Mouse (Mus musculus) stomach, embryonic 16.5 days (tissue): ENCODE measurements at regions not wholly inside any gene's neighbourhood (a gene's known extent, or its start where the extent isn't known, plus 50 kb on each side); places are given as distances from the start of the nearest gene placed in this dataset.

Experiments used
- ATAC-seq: fragments of 200-750 bp; cut with Nextera tagmentation; 2 replicates; pipeline ENCODE4 v1.8.0; 2017; ENCODE audit warnings: moderate number of reproducible peaks, moderate TSS enrichment; ENCODE audit not compliant: insufficient read depth, low FRiP score
- H3K27ac ChIP-seq: fragments of 300-500 bp; sonication (generic); 2 replicates; pipeline ENCODE4 v1.5.1; 2014; ENCODE audit warnings: low read length
- H3K27me3 ChIP-seq: fragments of 300-500 bp; sonication (generic); 2 replicates; pipeline ENCODE4 v1.6.1; 2014; ENCODE audit warnings: low read length, control low read depth, mixed read lengths; ENCODE audit not compliant: control insufficient read depth, insufficient read depth
- H3K36me3 ChIP-seq: fragments of 300-500 bp; sonication (generic); 2 replicates; pipeline ENCODE4 v1.6.1; 2014; ENCODE audit warnings: low read length; ENCODE audit not compliant: control insufficient read depth, insufficient read depth
- H3K4me1 ChIP-seq: fragments of 300-500 bp; sonication (generic); 2 replicates; pipeline ENCODE4 v1.6.1; 2014; ENCODE audit warnings: low read length, control low read depth, mixed read lengths; ENCODE audit not compliant: control insufficient read depth, insufficient read depth
- H3K4me2 ChIP-seq: fragments of 300-500 bp; sonication (generic); 2 replicates; pipeline ENCODE4 v1.6.1; 2014; ENCODE audit warnings: low read depth, low read length, mixed read lengths
- H3K4me3 ChIP-seq: fragments of 300-500 bp; sonication (generic); replicated peaks from 2 replicates; pipeline ENCODE4 v1.5.1; 2014; ENCODE audit warnings: mild to moderate bottlenecking, low read length
- H3K9ac ChIP-seq: fragments of 300-500 bp; sonication (generic); 2 replicates; pipeline ENCODE4 v1.6.1; 2014; ENCODE audit warnings: low read length
- H3K9me3 ChIP-seq: fragments of 300-500 bp; sonication (generic); replicated peaks from 2 replicates; pipeline ENCODE4 v1.6.1; 2016; ENCODE audit warnings: low read length, control low read depth; ENCODE audit not compliant: control insufficient read depth
- WGBS: fragments of 180-500 bp; shearing (Covaris S2); extraction: QIAGEN DNeasy Blood & Tissue Kit; methylation state at CpG from one replicate; pipeline ENCODE4 v1.1.7; 2014; 5-methylcytosine and 5-hydroxymethylcytosine counted together

- H3K9ac ChIP-seq: no peak overlapping the region
- no peak overlapping the region for H3K4me3 ChIP-seq
- H3K27me3 ChIP-seq: no peaks in the 10 kb centered on the region
- no peak for ATAC-seq
- no peaks in the 10 kb centered on the region for H3K36me3 ChIP-seq
- WGBS: 91% methylated on average over 11 of the region's 11 CpGs
- H3K27ac ChIP-seq: no peak overlapping the region
- no peak overlapping the region for H3K4me2 ChIP-seq
- H3K4me1 ChIP-seq: no peaks in the 10 kb centered on the region
- H3K9me3 ChIP-seq: no peaks in the 10 kb centered on the region
Measured at GRCm38 (mm10) chr15:62186548-62186947, 1263.7 kb upstream of the A1bg start.

- no peaks in the 10 kb centered on the region for H3K36me3 ChIP-seq
- ATAC-seq: no peak
- H3K4me2 ChIP-seq: no peak overlapping the region
- H3K9me3 ChIP-seq: no peaks in the 10 kb centered on the region
- WGBS: 83% methylated on average over 4 of the region's 4 CpGs
- H3K27me3 ChIP-seq: no peaks in the 10 kb centered on the region
- no peak overlapping the region for H3K9ac ChIP-seq
- no peaks in the 10 kb centered on the region for H3K4me1 ChIP-seq
- H3K4me3 ChIP-seq: no peak overlapping the region
- no peak overlapping the region for H3K27ac ChIP-seq
Measured at GRCm38 (mm10) chr15:62183803-62184202, 1261.0 kb upstream of the A1bg start.

DNA sequence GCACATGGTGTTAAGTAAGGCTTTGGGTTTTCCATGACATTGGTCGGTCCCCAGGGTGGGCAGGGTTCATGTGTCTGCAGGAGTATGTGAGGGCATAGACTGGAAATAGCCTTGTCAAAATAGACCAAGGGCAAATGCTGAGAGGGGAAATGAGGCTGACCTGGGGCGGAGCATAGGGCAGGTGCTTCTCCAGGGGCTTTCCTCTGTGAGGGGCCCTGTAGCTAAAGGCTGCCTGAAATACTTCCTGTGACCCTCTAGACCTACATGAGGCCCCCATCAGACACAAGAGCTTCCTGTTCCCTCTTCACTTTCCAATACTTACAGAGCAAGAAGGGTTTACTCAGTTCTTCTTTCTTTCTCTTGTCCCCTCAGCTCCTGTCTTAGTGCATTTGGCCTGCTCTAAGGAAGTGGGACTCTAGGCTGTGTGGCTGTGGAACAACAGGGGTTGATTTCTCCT lies 1258.7 kb upstream of the A1bg start:
- no peak overlapping the region for H3K9ac ChIP-seq
- H3K4me1 ChIP-seq: no peaks in the 10 kb centered on the region
- WGBS: 89% methylated on average over 2 of the region's 2 CpGs
- no peak overlapping the region for H3K27ac ChIP-seq
- no peak for ATAC-seq
- H3K4me2 ChIP-seq: no peak overlapping the region
- no peaks in the 10 kb centered on the region for H3K9me3 ChIP-seq
- no peak overlapping the region for H3K4me3 ChIP-seq
- H3K27me3 ChIP-seq: no peaks in the 10 kb centered on the region
- H3K36me3 ChIP-seq: no peaks in the 10 kb centered on the region

DNA sequence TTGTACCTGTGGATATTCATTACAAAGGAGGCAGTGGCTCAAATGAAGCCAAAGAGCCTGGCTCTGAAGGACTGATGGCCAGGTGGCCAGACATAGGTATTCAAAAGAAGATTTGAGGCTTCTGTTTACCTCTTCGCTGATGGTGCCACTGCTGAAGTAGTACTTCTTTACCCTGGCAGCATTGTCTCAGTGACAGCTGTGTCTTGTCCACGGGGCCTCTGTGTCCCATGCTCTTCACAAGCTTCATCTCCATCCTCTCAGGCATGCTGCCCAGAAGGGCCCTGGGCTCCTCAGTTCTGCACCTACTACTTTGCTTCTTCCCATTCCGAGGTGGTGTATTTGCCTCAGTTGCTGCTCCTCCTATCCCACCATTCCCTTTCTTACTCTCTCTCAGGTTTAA lies 1257.9 kb upstream of the A1bg start:
- Histone ChIP-seq H3K4me1 (no peaks in the 10 kb centered on the region), H3K4me3 (no peak overlapping the region), H3K9ac (no peak overlapping the region), H3K9me3 (no peaks in the 10 kb centered on the region), H3K4me2 (no peak overlapping the region), H3K36me3 (no peaks in the 10 kb centered on the region), H3K27ac (no peak overlapping the region), H3K27me3 (no peaks in the 10 kb centered on the region)
- no peak for ATAC-seq
- 83% methylated on average over 3 of the region's 3 CpGs for WGBS

DNA sequence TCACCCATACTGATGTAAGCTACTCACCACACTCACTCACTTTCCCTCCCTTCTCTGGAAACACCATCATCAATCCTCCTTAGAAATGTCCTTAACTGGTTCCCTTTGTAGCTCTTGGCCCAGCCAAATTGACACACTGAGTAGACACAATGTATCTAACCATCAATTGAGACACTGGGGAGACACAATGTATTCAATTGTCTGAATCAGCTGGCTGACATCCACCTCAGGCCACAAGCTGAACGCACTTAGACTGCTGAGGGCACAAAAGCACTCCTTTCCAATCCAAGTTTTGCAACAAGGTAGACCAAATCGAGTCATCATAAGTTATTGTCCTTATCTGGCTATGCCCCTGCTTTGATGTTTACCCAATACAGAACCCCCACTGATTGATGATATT lies 1257.0 kb upstream of the A1bg start:
- ATAC-seq: no peak

DNA sequence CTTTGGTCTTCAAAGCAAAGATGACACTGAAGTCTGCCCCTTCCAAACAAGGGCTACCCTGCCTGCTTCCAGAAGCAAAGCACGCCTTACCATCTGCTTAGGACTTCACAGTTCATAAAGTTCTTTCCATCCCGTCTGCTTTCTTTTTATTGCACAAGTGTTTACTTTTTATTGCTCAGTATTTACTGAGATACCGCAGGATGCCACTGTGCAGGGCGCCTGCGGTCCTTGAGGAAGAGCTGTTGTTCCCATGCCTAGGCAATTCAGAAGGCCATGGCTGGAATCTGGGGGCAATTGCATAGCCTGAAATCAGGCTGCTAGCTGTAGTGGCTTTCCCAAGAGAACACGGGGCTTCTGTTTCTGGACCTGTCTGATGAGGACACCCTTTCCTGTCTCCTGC lies 1255.8 kb upstream of the A1bg start:
- H3K9me3 ChIP-seq: no peaks in the 10 kb centered on the region
- no peaks in the 10 kb centered on the region for H3K4me1 ChIP-seq
- H3K9ac ChIP-seq: no peak overlapping the region
- H3K27me3 ChIP-seq: no peaks in the 10 kb centered on the region
- H3K4me2 ChIP-seq: no peak overlapping the region
- no peaks in the 10 kb centered on the region for H3K36me3 ChIP-seq
- no peak overlapping the region for H3K27ac ChIP-seq
- WGBS: 70% methylated on average over 6 of the region's 6 CpGs
- no peak for ATAC-seq
- H3K4me3 ChIP-seq: no peak overlapping the region

More for the DNA sequence above, 1257.0 kb upstream of the A1bg start:
- Histone ChIP-seq H3K4me2 (no peak overlapping the region), H3K4me1 (no peaks in the 10 kb centered on the region), H3K27ac (no peak overlapping the region), H3K9me3 (no peaks in the 10 kb centered on the region), H3K27me3 (no peaks in the 10 kb centered on the region), H3K36me3 (no peaks in the 10 kb centered on the region), H3K9ac (no peak overlapping the region), H3K4me3 (no peak overlapping the region)
- 64% methylated on average over 2 of the region's 2 CpGs for WGBS

DNA sequence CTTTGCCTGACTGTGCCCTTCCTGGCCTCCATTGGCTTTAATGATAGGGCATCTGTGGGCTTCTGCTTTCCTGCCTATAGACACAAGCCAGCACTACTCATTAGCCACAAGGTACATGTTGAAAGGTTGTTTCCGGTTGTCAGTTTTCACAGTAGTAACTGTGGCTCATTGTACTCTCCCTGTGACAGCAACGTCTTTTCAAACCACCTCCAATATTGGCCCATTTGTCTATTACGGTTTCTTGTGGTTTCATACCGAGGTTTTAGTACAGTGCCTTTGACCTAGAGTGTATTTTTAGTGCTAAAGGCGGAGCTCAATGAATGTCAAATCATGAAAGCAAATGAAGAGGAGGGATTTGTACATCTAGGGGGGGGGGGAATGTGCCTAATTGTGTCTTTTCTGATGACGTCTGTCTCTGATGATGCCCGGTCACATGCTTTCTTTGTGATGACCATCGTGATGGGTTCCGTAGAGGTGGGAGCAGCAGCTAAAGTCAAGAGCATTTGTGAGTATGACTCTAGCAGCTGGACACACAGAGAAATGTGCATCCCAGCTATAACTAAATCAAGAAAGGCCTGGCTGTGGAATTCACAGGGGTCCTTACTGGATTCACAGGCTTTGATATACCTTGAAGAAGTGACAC lies 1255.1 kb upstream of the A1bg start:
- ATAC-seq: no peak
- H3K36me3 ChIP-seq: no peaks in the 10 kb centered on the region

GRCm38 (mm10) chr15:62176076-62176475 lies 1253.3 kb upstream of the A1bg start:
- no peak overlapping the region for H3K4me2 ChIP-seq
- WGBS: 96% methylated on average over 2 of the region's 2 CpGs

More for the DNA sequence above, 1255.1 kb upstream of the A1bg start:
- no peak overlapping the region for H3K27ac ChIP-seq
- no peaks in the 10 kb centered on the region for H3K4me1 ChIP-seq
- no peak overlapping the region for H3K9ac ChIP-seq
- H3K4me2 ChIP-seq: no peak overlapping the region
- H3K27me3 ChIP-seq: no peaks in the 10 kb centered on the region
- no peak overlapping the region for H3K4me3 ChIP-seq
- WGBS: 85% methylated on average over 9 of the region's 9 CpGs
- H3K9me3 ChIP-seq: no peaks in the 10 kb centered on the region

GRCm38 (mm10) chr15:62173633-62174543 lies 1251.1 kb upstream of the A1bg start:
- no peak overlapping the region for H3K9ac ChIP-seq
- no peak overlapping the region for H3K27ac ChIP-seq
- no peaks in the 10 kb centered on the region for H3K4me1 ChIP-seq
- no peaks in the 10 kb centered on the region for H3K36me3 ChIP-seq
- H3K9me3 ChIP-seq: no peaks in the 10 kb centered on the region
- 83% methylated on average over 10 of the region's 10 CpGs for whole genome bisulfite sequencing
- H3K4me2 ChIP-seq: no peak overlapping the region
- no peaks in the 10 kb centered on the region for H3K27me3 ChIP-seq
- no peak overlapping the region for H3K4me3 ChIP-seq
- ATAC-seq: peak; percentile 85; the same call in 1 of the 2 replicates

More at GRCm38 (mm10) chr15:62176076-62176475, 1253.3 kb upstream of the A1bg start:
- no peaks in the 10 kb centered on the region for H3K27me3 ChIP-seq
- H3K9me3 ChIP-seq: no peaks in the 10 kb centered on the region
- no peak overlapping the region for H3K9ac ChIP-seq
- no peak overlapping the region for H3K4me3 ChIP-seq
- no peak overlapping the region for H3K27ac ChIP-seq
- H3K36me3 ChIP-seq: no peaks in the 10 kb centered on the region
- H3K4me1 ChIP-seq: no peaks in the 10 kb centered on the region
- ATAC-seq: no peak
